Mouse (Mus musculus): ENCODE measurements at regions not wholly inside any gene's neighbourhood (a gene's known extent, or its start where the extent isn't known, plus 50 kb on each side); places are given as distances from the start of the nearest gene placed in this dataset.

DNA sequence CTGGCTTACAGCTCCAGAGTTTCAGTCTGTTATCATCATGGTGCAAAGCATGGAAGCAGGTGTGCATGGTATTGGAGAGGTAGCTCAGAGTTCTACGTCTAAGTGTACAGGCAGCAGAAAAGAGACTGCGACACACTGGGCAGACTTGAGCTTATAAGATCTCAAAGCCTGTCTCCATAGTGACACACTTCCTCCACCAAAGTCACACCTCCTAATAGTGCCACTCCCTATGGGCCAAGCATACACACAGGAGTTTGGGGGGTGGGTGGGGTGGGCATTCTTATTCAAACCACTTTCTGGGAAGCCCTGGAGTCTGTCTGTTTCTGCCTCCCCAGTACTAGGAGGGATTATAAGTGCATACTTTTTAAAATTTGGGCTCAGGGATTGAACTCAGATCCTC, 219.5 kb upstream of the Prok2 start:
- DNase-seq (ENCODE audit: low spot score in 2 of 2) = no peak

DNA sequence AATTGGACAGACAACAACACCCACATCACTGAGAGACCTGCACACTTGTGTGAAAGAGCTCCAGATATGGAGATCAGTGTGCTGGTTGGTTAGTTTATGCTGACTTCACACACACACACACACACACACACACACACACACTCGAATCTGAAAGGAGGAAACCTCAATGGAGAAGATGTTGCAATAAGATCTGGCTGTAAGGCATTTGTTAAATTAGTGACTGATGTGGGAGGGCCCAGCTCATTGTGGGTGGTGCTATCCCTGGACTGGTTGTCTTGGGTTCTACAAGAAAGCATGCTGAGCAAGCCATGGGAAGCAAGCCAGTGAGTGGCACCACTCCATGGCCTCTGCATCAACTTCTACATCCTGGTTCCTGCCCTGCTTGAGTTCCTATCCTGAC, 216.8 kb upstream of the Prok2 start:
- DNase-seq (ENCODE audit: low spot score in 2 of 2) = no peak

DNA sequence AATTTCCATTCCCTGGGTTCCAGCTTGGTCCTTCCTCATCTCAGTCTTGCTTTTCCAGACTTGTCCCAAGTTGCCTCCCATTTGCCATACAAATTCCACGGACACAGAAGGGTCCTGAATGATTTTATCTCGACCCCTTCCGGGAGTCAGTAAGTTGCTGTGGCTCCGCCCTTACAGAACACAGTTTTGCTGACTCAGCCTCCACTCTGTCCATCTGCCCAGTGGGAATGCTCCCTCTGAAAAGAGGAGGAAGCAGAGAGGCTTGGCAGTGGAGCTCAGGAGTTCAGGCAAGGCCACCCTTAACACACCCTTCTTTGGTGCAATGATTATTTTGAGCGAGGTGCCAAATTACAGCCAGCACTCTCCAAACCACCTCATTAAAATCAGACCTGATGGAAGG, 213.9 kb upstream of the Prok2 start:
- no peak for DNase-seq (ENCODE audit: low spot score in 2 of 2)

DNA sequence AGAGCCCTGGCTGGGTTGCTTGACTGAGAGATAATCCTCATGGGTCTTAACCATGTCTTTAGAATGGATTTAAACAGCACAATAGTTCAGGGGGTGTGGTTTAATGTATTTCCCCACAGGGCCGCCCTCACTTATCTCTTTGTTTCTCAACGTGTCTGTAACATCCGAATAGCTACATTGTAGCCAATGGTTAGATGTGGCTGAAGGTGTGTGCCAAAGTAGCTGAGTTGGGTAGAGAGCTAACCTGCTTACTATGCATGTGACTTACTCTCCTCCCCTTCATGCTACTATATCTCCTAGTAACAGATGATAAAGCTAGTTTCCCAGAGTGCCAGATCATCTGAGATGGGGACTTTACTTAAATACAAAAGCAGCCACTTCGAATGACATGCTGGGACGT, 213.2 kb upstream of the Prok2 start:
- DNase-seq (ENCODE audit: low spot score in 2 of 2) = no peak

DNA sequence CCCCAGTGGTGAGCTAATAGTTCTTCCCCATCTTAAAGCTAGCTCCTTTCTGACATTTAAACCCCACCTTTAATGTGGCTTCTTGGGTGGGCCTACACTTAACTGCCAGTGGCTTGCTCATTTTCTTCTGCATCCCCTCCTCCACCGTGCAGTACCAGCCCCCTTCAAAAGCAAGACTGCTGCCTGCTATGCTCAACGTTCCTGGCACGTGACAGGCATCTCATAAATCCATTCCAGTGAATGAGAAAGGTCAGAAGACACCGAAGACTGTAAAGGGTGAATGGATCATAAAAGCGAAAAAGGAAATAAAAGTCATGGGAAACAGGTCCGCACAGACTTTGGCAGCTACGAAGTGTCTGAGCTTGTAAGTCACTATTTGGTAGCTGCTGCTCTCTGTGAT, 212.8 kb upstream of the Prok2 start:
- DNase-seq (ENCODE audit: low spot score in 2 of 2) = no peak

DNA sequence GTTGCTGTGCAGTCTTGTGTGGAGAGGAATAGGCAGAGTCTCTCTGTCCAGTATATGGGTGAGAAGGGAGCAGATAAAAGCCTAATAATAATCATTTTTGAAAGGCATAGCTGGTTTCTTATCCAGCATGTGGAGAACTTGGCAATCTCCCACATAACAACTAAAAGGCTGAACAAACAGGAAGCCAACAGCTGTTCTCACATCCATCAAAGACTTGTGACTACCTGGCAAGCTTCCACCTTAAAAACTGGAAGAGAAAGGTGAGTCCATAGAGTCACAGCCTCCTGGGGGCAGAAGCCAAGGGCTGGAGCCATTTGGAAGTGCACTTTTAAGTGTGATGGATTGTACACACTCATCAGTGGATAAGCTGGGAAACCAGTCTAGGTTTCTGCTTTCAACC, 210.5 kb upstream of the Prok2 start:
- no peak for DNase-seq (ENCODE audit: low spot score in 2 of 2)

DNA sequence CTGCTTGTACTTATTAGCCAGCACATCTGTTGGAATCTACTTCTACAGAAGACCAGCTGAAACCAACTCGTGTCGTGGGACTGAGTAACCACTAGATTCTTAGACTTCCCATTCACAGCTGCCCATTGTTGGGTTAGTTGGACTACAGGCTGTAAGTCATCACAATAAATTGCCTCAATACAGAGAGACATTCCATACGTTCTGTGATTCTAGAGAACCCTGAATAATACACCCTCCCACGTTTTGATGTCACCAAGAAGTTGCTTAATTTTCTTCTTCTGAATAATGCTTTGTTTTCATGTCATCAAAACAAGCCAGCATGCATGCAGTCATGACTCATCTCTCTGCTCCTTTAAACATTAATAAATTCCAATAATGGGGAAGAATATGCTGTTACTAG, 209.2 kb upstream of the Prok2 start:
- no peak for DNase-seq (ENCODE audit: low spot score in 2 of 2)

DNA sequence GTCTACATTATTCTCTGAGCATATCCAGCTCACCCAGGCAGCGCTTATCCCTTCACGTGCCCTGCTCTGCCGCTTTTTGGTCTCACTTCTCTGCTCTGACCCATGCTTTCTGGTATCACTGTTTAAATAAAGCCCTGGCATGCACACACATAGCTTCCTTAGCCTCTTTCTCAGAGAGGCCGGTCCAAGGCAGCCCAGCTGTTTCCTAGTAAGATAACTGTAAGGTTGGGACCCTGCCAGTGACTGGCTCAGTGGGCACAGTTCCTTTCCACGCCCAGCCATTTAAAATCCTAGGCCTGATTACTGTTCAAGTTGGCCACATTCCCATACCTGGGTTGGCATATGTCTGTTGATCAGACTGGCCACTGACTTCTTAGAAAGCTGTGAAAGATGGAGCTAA, 208.2 kb upstream of the Prok2 start:
- no peak for DNase-seq (ENCODE audit: low spot score in 2 of 2)

DNA sequence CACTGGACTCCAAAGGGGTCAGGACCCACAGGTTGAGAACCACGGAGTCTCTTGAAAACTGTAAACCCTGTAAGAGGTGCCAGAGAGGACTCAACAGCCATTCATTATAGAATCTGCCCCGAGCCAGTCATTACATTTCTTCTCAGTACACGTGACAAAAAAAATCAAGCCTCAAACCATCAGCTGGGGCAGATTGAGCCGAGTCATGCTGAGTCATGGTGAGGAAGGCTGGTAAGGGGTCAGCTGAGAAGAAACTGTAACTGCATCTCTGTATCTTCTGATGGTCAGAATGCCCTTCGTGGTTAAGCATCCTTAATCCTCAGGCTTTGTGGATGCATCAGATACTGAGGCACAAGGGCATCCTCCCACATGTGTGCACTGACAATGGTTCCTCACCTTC, 207.2 kb upstream of the Prok2 start:
- no peak for DNase-seq (ENCODE audit: low spot score in 2 of 2)

DNA sequence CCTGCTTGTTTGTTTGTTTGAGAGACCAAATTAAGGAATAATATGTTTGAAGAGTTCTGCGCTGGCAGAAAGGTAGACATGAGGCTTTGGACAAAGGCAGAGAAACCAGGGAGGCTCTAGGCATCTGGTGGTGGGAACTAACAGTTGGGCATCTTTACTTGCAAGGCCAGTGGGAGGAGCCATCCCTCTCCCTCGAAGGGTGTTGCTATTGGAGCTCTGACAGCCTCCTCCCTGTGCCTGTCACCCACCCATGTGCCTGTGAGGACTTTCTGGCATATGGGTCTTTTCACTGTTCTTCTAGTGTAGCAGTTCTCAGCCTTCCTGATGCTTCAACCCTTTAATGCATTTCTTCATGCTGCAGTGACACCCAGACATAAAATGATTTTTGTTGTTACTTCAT, 206.7 kb upstream of the Prok2 start:
- no peak for DNase-seq (ENCODE audit: low spot score in 2 of 2)

DNA sequence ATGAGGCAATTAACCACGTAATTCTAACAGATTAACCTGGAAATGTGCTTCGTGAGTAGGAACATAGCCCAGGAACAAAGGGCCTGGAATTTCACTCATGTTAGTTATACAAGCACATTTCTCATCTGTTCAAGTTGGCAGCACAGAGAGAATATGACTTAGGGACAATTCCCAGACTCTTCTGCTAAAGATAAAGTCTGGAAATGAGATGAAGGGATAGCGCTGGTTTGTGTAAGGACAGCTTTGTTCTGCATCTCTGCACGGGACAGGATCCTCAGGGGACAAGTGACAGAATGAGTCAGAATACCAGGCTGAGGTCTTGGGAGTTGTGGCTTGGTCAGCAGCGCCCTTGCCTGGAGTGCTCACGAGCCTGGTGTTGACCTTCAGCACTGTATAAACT, 206.2 kb upstream of the Prok2 start:
- no peak for DNase-seq (ENCODE audit: low spot score in 2 of 2)

DNA sequence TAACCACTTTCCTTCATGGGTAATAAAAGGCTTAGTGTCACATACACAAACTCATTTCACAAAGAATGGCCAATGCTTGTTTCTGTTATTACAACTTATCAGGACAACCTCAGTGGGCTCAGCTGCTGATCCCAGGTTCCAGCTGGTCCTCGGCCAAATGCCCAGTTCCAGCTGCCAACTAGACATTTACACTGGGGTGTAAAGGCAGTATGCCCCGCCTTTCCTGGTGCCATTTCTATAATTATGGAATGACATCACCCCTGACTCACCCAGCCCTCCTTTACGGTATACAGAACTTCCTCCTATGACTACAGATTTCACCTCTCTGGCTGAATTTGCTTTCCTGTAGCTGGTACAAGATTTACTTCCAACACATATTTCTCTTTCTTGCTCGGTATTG, 205.4 kb upstream of the Prok2 start:
- DNase-seq (ENCODE audit: low spot score in 2 of 2) = no peak

DNA sequence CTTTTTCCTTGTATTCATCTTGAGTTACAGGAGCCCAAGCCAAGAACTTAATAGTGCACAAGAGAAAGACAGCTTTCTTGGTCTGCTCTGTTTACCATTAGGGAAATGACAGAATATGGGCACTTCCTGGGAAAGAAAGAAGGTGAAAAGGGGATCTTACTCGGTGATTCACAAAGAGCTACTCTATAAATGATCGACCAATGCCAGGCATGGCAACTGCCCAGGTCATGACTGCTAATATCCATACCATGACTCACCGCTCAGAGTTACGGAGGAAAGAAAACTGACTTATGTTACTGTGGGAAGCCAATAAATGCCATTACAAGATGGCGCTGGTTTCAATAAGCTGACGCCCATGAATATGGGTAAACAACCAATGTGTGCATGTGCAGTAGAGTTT, 204.1 kb upstream of the Prok2 start:
- DNase-seq (ENCODE audit: low spot score in 2 of 2) = no peak

DNA sequence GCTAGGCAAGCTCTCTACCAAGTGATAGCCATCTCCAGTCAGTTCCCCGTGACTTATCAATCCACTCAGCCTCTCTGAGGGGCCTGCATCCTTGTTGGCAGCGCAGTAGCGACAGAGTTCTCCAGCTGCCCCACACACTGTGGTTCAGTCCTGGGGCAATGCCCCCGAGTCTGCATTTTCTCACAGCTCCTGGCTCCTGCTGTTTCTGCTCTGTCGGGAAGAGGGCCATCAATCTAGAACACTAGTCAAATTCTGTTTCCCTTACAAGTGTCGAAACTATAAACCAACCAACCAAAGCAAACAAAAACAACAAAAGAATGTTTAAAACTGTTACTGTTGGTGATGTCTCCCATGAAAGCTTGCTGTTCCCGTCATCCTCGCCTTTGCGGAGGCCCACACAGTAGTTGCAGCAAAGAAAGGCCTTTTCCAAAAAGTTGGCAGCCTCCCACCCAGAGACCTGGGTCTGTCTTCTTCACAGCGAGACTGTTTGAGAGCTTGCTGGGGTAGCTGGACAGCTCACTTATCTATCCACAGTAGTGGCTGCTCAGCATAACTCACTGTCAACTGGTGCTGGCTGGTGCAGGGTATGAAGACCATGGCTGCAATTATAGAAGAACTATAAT, 201.9 kb upstream of the Prok2 start:
- no peak for DNase-seq (ENCODE audit: low spot score in 2 of 2)

DNA sequence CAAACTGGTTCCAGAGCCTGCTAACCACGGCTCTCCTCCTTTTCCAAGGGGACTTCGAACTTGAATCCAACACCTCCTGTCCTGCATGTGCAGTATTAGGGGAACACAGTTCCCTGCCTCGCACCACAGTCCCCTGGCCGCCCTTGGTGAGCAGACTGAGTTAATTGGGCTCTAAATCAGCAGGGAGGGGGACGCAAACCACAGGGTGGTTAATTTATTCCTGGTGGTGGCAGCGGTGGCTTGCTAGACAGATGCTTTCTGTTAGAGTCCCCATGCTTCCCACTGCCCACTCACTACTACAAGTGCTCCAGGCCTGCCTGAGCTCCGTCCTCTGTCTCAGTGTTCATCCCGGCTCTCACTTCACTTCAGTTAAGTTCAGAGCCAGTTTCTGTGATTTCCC, 198.0 kb upstream of the Prok2 start:
- no peak for DNase-seq (ENCODE audit: low spot score in 2 of 2)

DNA sequence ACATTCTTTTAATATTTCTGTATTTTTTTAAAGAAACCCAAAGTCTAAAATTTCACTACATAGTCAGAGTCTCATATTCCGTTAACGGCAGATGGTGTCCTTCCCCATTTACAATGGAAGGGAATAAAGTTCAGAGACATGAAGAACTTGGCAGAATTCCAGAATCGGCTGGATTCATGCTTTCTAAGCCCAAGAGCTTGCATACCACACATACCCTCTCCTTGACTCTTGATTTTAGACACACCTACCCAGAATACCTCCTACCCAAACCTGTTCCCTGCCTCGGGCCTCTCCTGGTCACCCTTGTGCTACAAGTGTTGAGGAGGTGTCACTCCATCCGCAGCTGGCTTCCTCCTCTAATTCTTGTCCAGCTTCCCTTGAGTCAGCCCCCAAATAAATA, 195.8 kb upstream of the Prok2 start:
- DNase-seq (ENCODE audit: low spot score in 2 of 2) = no peak

DNA sequence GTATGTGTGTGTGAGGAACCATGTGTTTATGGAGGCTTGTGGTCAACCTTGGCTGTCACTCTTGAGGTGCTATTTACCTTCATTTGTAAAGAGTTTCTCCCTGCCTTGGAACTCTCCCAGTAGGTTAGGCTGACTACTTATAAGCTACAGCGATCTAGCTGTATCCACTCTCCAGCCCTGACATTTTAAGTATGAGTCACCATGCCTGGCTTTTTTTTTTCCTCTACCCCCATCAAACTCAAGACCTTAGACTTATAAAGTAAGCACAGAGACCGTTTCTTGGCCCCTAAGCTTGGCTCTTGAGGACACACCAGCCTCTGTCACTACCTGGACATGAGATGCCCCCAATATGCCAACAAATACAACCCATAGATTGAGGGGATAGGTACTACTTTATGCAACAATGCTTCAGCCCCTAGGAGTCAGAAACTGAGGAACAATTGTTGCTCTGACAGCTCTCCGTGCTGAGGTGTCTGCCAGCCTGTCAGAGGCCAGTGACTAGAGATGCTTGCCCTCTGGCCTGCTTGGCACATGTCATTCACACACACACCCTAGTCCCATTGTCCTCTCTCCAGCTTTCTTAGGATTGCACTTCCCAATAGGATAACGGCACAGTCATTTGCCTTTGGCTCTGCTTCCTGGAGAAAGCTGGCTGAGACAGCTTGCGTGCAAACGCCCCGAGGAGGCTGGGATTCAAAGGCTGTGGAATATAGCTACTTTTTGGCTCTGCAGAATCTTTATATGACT, 193.8 kb upstream of the Prok2 start:
- DNase-seq (ENCODE audit: low spot score in 2 of 2) = no peak

DNA sequence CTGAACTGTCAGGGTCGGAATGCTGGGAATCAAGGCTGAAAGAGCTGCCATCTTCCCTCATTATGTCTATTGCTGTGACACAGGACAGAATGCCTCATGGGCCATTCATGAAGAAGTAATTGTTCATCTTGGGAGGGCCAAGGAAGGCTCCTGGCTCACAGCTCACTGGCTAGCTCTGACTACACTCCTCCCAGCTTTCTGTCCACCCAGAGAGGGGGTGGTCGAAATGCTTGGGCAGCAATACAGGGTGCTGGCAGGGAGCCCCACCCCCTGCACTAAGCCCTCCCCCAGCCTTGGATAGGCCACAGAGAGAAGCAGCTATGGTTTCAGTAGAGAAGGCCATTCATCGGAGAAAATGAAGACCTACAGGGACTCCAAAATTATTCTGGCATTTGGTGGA, 192.2 kb upstream of the Prok2 start:
- no peak for DNase-seq (ENCODE audit: low spot score in 2 of 2)

DNA sequence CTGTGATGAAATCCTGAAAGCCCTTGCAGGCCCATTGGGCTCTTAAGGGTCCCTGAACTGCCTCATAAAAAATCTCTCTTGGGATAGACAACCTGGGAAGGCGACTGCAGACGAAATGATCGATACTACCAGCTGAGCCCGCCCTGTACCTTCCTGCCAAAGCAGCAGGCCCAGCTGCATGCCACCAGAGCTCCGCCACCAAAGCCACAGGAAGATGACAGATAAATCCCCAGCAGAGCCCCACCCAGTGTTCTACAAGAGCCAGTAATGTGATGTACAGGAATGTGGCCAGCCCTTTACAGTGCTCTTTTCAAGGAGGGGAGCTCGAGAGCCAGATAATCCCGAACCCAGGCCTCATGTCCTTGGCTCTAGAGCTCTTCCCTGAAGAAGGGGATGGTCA, 183.7 kb upstream of the Prok2 start:
- no peak for DNase-seq (ENCODE audit: low spot score in 2 of 2)

DNA sequence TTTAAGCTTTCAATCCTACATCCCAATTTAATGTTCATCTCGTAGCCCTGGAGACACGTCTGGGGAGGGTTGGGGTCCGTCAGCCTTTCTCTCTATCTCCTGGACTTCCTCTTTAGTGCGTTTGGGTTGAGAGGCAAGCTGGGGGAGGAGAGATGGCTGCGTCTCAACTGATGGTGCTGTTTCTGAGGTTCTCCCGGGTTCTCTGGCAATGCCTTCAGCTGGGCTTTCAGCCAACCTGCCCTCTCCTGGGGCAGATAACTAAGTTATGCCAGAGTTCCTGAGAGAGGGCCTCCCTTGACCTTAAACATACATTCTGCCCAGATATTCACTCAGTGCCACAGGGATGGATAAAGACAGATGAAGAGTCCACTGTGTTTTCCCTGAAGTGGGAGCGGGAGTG, 183.3 kb upstream of the Prok2 start:
- DNase-seq (ENCODE audit: low spot score in 2 of 2) = no peak

DNA sequence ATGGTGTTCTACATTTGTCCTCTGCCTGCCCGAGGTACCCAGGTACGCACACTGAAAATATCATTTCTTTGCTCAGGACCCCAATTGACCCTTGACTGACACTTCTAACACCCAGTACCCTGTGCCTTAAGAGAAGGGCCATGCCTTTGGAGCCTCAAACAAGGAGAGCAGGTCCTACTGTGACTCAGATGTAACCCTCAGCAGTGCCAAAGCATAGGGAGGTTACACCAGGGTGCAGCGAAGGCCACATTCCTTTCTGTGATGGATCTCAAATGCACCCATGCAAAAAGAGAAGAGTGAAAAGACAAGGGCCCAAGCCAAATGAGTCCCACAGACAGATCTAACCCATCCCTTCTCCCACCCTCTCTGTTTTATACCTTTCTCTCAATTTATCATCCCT, 181.9 kb upstream of the Prok2 start:
- no peak for DNase-seq (ENCODE audit: low spot score in 2 of 2)

DNA sequence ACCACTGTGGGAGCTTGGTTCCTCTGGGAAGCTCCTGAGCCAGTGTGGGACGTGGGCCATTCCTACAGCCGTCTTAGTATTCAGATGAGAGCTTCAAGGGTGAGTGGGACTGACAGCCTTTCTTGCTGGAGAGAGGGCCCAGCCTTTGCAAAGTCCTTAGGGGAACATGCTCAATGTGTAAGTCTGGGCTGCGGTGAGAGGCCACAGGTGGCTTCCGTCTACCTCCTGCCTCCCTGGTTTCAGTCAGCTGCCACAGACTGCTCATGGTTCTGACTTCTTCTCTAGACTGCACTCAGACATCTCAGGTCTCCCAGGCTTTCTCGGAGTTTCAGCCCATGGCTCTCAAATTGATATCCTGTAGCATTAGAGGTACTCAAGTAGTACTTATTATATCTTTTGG, 179.0 kb upstream of the Prok2 start:
- DNase-seq (ENCODE audit: low spot score in 2 of 2) = no peak

DNA sequence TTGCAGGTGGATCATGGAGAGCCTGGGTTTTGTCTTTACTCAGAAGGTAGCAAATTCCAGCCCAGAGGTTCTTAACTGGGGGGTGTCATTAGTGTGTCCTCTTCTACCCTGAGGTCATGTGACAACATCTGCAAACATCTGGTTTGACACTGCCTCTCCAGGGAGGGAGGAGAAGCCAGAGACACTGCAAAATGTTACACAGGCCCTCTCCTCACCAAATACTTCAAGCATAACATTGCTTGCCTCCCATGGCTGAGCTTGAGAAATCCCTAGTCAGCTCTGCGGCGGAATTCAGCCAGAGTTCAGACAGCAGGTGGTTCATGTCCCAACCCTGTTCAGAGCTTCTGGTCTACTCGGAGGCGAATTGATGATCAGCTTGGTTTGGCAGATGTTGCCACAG, 178.4 kb upstream of the Prok2 start:
- no peak for DNase-seq (ENCODE audit: low spot score in 2 of 2)
